Mouse (Mus musculus): ENCODE results near the gene Cd2.

The Cd2 gene

DNA sequence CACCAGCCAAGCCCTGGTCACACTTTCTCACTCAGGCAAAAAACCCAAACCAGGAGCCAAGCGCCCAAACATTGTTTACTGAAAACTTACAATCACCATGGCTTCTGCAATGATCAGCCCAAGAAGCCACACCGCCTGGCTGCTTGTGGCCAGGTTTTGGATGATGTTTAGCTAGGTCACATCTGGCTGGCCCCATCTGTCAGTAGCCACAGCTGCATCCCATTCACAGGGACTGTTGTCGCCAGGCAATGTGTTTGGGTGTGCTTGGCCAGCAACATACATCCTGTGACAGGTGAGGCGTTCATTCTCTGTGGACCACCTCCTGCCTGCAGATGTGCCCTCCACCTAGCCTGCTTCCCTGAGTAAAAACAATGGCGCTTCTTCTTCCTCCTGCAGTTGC, 4.9 kb upstream of the Cd2 start:
- DNase-seq, result no peak

GRCm38 (mm10) chr3:101290587-101291520, 3.1 kb upstream of the Cd2 start:
- no peak for DNase-seq

GRCm38 (mm10) chr3:101290036-101290435, 2.3 kb upstream of the Cd2 start:
- DNase-seq, result no peak

DNA sequence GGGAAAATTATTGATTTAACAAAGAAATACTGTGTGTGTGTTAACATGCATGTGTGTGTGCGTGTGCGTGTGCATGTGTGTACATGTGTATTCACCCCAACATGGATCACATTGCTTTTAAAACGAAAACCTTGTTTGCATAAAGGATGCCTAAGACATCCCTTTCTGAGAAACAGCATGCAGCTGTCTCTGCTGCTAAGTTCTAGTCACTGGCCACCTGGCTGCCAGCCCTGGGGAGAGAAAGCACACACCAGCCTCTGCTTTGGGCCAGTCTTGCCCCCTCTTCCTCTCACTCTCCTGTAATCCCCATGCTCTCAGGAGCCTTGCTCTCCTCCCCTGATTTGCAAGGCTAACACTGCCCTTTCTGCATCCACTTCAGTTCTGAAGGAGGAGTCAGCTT, 1.7 kb upstream of the Cd2 start:
- no peak for DNase-seq

- no peak for DNase-seq
Observed at GRCm38 (mm10) chr3:101286336-101287325, 1.1 kb downstream of the Cd2 start.

- no peak for DNase-seq
Observed at GRCm38 (mm10) chr3:101285851-101286250, 1.9 kb downstream of the Cd2 start.

GRCm38 (mm10) chr3:101285021-101285615, 2.6 kb downstream of the Cd2 start:
- DNase-seq, result no peak

GRCm38 (mm10) chr3:101283869-101284706, 3.7 kb downstream of the Cd2 start:
- no peak for DNase-seq

GRCm38 (mm10) chr3:101283441-101283840, 4.3 kb downstream of the Cd2 start:
- DNase-seq, result no peak

GRCm38 (mm10) chr3:101282556-101283180, 5.1 kb downstream of the Cd2 start:
- no peak for DNase-seq

DNA sequence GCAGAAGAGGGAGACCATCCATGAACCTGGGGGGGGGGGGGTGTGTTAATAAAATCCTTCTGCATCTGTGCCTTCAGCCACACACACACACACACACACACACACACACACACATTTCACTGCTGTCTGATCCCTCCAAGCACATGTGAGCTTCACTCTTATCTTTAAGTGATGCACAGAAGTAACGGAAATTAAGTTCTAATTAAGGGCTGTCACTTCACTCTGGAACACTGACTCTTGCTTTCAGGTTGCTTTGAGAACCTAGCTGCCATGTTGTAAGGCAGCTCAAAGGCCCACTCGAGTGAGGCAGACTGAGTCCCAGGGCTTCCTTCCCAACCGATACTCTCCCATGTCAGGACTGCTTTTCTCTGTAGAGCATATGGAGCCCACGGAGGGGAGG, 5.9 kb downstream of the Cd2 start:
- DNase-seq, result no peak

DNA sequence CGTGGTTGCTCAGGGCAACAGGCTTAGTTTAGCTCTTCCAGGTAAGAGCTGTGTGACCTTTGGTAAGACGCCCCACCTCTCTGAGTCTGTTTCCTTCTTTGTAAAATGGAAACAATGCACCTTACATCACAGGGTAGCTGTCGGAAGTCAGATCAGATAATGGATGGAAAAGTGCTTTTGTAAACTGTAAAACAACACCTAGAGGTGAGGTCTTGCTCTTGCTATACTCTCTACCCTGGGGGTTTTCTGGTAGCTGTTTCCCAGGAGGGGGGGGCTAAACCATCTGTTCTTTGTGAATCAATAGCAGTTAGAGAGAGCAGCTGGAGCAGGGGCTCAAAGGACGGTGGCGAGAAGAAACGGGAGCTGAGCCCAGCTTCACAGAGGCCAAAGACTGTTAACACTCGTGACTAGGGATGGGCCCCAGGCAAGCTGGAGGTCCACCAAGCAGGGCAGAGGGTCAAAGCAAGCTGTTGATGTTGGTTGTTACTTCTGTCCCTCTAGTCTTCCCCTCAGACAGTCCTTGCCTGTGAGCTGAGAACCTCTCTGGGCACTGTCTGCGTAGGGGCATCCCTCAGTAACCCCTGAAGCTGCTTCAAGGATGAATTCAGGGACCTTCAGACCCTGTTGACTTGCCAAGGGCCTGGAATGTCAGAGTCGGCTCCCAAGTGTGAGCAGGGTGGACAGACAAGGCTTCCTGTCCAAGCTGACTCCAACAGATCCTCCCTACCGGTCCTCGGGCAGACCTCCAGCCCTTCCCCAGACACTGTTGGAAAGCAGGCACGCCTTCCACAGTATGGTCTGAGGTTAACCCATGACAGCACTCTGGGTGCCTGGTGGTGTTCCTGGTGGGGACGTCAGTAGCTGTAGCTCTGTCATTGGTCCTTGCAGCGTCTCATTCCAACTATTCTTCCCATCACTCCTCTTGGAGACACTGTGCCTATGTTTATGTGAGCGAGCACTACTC, 7.1 kb downstream of the Cd2 start:
- DNase-seq, result no peak

- DNase-seq, result no peak
Observed at GRCm38 (mm10) chr3:101279561-101279960, 8.2 kb downstream of the Cd2 start.

DNA sequence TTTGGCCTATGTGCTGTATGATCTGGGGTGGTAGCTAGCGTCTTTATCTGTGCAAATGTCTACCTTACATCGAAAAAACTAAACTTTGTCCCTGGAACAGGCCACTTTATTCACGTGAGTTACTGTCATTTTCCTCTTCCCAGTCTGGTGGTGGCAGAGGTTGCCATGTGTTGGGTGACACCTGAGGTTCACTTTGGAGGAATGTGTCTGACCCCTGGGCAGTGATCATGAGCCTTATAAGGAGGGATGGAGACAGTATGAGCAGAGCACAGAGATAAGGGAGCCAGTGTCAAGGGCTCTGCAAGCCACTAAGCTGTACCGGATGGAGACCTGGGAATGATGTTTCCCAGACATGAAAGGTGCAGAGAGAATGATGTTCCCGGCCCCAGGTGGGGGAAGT, 9.3 kb downstream of the Cd2 start:
- DNase-seq, result no peak

DNA sequence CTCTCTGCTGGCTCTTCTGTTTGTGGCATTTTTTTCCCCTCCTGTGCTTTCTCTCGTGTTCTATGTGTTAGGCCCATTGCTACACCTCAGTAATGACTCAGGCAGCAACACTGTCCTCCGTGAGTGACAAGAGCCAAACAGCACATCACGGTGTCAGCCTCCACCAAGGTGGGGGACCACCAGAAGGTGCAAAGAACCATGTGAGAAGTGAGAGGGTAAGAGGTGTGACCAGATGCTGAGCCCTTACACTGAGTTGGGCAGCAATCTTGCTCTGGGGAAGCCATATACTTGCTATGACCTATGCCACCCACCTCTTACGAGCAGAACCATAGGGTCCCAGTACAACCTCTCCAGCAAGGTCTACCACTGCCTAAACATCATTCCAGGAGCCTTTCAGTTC, 9.9 kb downstream of the Cd2 start:
- DNase-seq, result no peak

DNA sequence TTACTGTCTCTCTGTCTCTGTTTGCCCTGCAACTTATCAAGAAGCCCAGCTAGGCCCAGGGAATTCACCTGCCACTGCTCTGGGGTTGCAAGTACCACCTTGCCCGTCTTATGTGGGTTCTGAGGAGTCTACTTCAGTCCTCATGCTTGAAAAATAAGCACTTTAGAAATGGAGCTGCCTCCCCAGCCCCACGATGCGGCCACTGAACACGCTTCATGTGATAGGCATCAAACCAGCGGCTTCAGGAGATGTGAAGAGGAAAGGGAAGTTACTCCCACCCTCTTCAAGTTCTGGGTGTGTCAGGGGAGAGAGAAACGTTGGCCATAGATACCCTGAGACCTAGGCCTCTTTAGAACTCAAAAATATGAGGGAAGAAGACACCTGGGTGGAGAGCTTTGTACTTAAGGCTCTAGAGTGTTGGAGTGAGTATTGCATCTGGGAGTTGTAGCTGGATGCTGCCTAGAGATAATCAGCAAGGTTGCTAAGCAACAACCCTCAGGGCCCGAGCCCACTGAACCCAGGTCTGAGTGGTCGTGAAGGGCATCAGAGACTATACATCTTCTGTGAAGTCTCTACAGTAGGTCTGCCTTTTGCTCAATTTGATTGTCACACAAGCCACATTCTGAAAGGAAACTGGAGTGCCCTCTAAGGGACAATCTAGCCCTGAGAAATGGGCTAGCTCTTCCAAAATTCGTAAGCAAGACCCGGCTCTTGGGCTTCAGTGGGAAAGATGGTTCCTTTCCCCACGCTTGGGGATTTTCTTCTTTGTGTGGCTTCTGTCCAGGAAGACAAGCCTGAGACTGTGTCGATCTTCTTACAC, 11.0 kb downstream of the Cd2 start:
- DNase-seq, result no peak

DNA sequence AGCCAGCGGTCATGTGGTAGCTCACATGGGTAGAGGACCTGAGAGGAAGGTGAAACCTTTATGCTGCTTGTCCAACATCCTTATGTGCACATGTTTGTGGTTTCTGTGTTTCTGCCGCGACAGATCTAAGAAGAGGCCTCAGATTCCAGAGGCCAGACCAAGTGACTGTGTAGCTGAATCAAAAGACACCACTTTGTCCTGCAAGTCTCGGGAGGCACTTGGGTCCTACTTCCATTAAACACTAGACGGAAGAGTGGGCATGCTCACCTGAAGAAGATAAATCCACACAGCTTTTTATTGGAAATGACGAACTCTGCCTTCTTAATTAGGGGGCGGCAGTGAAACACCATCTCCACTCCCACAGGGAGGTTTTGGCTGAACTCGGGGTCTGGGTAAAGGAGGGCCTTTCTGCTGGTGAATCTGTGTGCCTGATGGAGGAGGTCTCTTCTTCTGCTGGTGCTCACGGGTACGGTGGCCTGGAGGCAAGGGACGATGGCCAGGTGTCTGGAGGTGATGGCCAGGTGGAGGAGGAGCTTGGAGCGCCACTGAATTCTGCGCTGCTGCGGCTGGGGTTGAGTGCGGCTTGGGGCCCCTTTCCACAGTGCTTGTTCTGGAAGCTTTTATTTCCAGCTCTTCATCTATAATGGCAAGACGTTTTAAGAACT, 12.0 kb downstream of the Cd2 start:
- no peak for DNase-seq

DNA sequence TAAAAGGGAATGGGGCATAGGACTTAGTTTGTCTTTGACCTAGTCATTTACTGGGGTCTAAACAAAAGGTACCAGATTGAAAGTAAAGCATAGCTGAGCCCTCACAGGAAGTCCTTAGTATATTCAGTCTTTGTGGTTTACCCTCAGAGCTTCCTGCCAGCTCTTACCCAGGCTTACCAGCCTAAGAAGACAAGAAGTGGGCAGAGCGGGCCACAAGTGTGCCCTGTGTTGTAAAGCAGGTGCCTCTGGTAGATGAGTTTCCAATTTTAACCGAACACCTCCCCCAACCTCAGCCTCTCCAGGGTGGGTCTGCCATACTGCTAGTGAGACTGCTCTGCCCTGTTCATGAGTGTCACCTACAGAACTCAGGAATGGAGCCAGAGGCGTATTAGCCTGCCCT, 12.9 kb downstream of the Cd2 start:
- DNase-seq, result no peak

Data from kidney, adult 18-20 months (tissue).